Mouse (Mus musculus) stomach, postnatal 0 days (tissue): ENCODE measurements around the gene Atp2a1.

Experiments used
- CTCF ChIP-seq: IDR thresholded peaks from 2 replicates; pipeline ENCODE4 v1.5.1; 2016; ENCODE audit warnings: antibody characterized with exemption, low read depth, mild to moderate bottlenecking, moderate library complexity
- EP300 ChIP-seq: optimal IDR thresholded peaks from 2 replicates; pipeline ENCODE3; 2016; ENCODE audit warnings: antibody characterized with exemption

- peak; percentile 22; the same call in 1 of the 2 replicates for TF ChIP-seq CTCF
- no peak for TF ChIP-seq EP300
Observed at GRCm38 (mm10) chr7:126482392-126482871, 19.5 kb upstream of the Atp2a1 start.
